Mouse (Mus musculus) limb, embryonic 13.5 days (tissue): ENCODE data around the gene Fgf22. TPM values are rescaled to one million over a fixed set of nuclear protein-coding genes. Genes with fewer than 3 reads are reported as not detected.

ENCODE experiments used
- ATAC-seq: fragments of 200-750 bp; cut with Nextera tagmentation; 2 replicates; pipeline ENCODE4 v1.8.0; 2017; ENCODE audit warnings: low read depth, moderate number of reproducible peaks, moderate TSS enrichment; ENCODE audit not compliant: low FRiP score
- H3K27ac ChIP-seq: fragments of 300-500 bp; sonication (generic); 2 replicates; pipeline ENCODE4 v1.5.1; 2015; ENCODE audit warnings: inconsistent platforms, mild to moderate bottlenecking, moderate library complexity
- H3K27me3 ChIP-seq: fragments of 300-500 bp; sonication (generic); 2 replicates; pipeline ENCODE4 v1.6.1; 2015; ENCODE audit warnings: mild to moderate bottlenecking, inconsistent platforms
- H3K36me3 ChIP-seq: fragments of 300-500 bp; sonication (generic); 2 replicates; pipeline ENCODE4 v1.6.1; 2015; ENCODE audit warnings: inconsistent platforms, mild to moderate bottlenecking, moderate library complexity
- H3K4me1 ChIP-seq: fragments of 300-500 bp; sonication (generic); 2 replicates; pipeline ENCODE4 v1.6.1; 2015; ENCODE audit warnings: inconsistent platforms
- H3K4me2 ChIP-seq: fragments of 300-500 bp; sonication (generic); replicated peaks from 2 replicates; pipeline ENCODE4 v1.6.1; 2015; ENCODE audit warnings: inconsistent platforms, mild to moderate bottlenecking, moderate library complexity
- H3K4me3 ChIP-seq: fragments of 300-500 bp; sonication (generic); 2 replicates; pipeline ENCODE4 v1.5.1; 2015; ENCODE audit warnings: moderate library complexity, mild to moderate bottlenecking, inconsistent platforms
- H3K9ac ChIP-seq: fragments of 300-500 bp; sonication (generic); 2 replicates; pipeline ENCODE4 v1.6.1; 2015; ENCODE audit warnings: mild to moderate bottlenecking, inconsistent platforms
- H3K9me3 ChIP-seq: fragments of 300-500 bp; sonication (generic); 2 replicates; pipeline ENCODE4 v1.6.1; 2016; ENCODE audit warnings: inconsistent platforms
- WGBS: fragments of 180-500 bp; shearing (Covaris S2); methylation state at CpG from one replicate; pipeline ENCODE4 v1.1.7; 2015; 5-methylcytosine and 5-hydroxymethylcytosine counted together
- polyA plus RNA-seq: library from polyadenylated mRNA; unstranded; fragments of >200 nt; fragmentation: Nextera tagmentation; extraction: Ambion mirVana; gene quantifications from 2 replicates; pipeline ENCODE4 v1.2.1, GENCODE M21; 2015

Gene Fgf22
- polyA plus RNA-seq, 1 experiment from 2014 or later: 0.34 TPM

DNA sequence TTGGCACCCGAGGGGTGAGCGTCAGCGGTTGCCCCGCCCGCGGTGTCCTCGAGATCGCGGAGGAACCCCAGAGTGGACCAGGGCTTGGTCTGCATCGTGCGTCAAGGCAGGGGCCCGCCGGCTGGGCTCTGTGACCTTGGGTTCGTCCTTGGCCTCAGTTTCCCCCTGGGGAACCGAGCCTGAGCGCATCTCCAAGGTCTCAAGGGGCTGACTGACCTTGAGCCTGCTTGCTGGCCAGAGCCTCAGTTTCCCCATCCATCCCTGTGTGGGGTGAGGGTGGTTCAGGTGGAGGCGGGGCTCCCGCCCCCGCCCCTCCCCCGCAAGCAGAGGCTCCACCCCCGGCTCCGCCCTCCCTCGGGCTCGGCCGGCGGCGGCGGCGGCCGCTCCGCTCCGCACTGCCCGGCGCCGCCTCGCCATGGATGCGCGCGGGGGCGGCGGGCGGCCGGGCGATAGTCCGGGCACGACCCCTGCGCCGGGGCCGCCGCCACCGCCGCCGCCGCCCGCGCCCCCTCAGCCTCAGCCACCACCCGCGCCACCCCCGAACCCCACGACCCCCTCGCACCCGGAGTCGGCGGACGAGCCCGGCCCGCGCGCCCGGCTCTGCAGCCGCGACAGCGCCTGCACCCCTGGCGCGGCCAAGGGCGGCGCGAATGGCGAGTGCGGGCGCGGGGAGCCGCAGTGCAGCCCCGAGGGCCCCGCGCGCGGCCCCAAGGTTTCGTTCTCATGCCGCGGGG is 38.5 kb upstream of the Fgf22 start, which contains the start of gene Hcn2:
Hcn2 (plus strand) TSS at position 381 of the 734 bp plus-strand sequence.
- H3K4me3 ChIP-seq: peak within 1 kb of the TSS; percentile 60
- no peak within 1 kb of the TSS for H3K27ac ChIP-seq
- 4% methylated on average over 37 of the region's 91 CpGs for WGBS
- H3K36me3 ChIP-seq: peaks cover 8% of the 10 kb centered on the region
- ATAC-seq: no peak
- no peaks in the 10 kb centered on the region for H3K9me3 ChIP-seq
- peaks cover 80% of the 10 kb centered on the region for H3K27me3 ChIP-seq
- peak within 1 kb of the TSS; percentile 95 for H3K4me2 ChIP-seq
- peak within 1 kb of the TSS; percentile 43 for H3K9ac ChIP-seq
- H3K4me1 ChIP-seq: peaks cover 19% of the 10 kb centered on the region

DNA sequence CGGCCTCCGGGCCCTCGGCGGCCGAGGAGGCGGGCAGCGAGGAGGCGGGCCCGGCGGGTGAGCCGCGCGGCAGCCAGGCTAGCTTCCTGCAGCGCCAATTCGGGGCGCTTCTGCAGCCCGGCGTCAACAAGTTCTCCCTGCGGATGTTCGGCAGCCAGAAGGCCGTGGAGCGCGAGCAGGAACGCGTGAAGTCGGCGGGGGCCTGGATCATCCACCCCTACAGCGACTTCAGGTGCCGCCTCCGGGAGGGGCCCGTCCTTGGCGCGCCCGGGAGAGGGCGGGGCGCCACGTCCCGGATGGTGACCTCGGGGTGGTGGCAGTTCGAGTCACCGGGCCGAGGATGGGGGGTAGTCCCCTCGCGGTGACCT is 37.9 kb upstream of the Fgf22 start:
- peak overlapping the region; percentile 95 for H3K4me2 ChIP-seq
- H3K9ac ChIP-seq: peak overlapping the region; percentile 43
- ATAC-seq: no peak; the same call in 1 of the 2 replicates
- under 1% methylated on average over 37 of the region's 44 CpGs for WGBS
- peak overlapping the region; percentile 60 for H3K4me3 ChIP-seq
- H3K27ac ChIP-seq: no peak overlapping the region
- peaks cover 80% of the 10 kb centered on the region for H3K27me3 ChIP-seq
- peaks cover 2% of the 10 kb centered on the region for H3K36me3 ChIP-seq
- peaks cover 19% of the 10 kb centered on the region for H3K4me1 ChIP-seq
- H3K9me3 ChIP-seq: no peaks in the 10 kb centered on the region

DNA sequence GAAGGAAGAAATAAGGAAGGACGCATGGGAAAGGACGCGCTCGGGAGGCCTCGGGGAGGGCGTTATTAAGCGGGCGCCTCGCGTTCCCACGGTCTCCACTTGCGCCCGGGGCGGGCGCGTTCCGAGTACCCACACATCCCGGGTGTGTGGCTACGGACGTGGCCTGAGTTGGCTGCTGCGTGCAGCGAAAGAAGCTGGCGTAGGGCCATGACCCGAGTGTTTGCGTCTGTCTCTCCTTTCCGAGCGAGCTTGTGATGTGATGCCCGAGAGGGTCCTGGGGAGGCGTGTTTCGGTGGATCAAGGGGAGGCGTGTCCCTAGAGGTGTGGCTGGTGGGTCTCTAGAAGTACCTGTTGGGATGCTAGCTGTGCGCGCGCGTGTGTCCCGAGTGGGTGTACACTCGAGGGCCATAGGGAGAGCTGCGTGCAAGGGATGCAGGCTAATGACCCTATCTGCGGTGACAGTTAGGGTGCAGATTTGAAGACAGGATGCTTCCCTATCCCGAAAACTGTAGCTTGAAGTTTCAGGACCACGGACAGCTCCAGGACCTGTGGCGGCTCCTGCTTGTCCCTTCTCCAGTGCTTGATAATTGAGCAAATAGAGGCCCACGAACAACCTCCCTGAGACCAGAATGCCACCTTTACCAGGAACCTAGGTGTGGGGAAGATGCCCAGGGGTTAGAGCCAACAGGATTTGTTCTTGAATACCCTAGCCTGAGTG is 37.1 kb upstream of the Fgf22 start:
- no peak for ATAC-seq
- Histone ChIP-seq H3K4me1 (peaks cover 19% of the 10 kb centered on the region), H3K9ac (no peak overlapping the region), H3K9me3 (no peaks in the 10 kb centered on the region), H3K27me3 (peaks cover 78% of the 10 kb centered on the region), H3K4me3 (peak overlapping the region; percentile 60), H3K36me3 (no peaks in the 10 kb centered on the region), H3K27ac (no peak overlapping the region), H3K4me2 (peak overlapping the region; percentile 95)
- WGBS: 6% methylated on average over 43 of the region's 43 CpGs

DNA sequence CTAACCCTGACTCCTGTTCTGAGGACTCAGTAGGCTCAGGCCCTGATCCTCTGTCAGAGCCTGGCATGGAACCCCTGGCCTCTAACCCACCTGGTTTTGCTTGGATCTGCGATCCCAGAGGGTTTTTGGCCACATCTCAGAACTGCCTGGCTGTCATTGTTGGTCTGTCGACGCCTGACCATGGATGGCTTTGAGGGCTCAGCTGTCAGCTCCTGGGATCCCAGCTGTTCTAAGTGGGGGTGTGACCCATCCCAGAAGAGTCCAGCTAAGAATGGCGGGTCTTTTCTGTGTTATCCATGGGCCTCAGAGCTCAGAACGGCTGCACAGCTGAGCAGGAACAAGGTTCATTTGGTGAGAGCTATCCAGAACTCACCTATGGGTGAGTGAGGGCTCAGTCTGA is 33.8 kb upstream of the Fgf22 start:
- no peak overlapping the region for H3K4me2 ChIP-seq
- peaks cover 18% of the 10 kb centered on the region for H3K4me1 ChIP-seq
- no peaks in the 10 kb centered on the region for H3K9me3 ChIP-seq
- 0 out of 2 replicates have a peak overlapping the region, but pooled peaks have one; percentile 4 for H3K9ac ChIP-seq
- H3K27me3 ChIP-seq: peaks cover 46% of the 10 kb centered on the region
- no peak overlapping the region for H3K4me3 ChIP-seq
- H3K36me3 ChIP-seq: no peaks in the 10 kb centered on the region
- ATAC-seq: no peak
- 69% methylated on average over 5 of the region's 5 CpGs for WGBS
- no peak overlapping the region for H3K27ac ChIP-seq

- no peaks in the 10 kb centered on the region for H3K36me3 ChIP-seq
- peaks cover 26% of the 10 kb centered on the region for H3K27me3 ChIP-seq
- no peak overlapping the region for H3K9ac ChIP-seq
- H3K27ac ChIP-seq: no peak overlapping the region
- ATAC-seq: no peak
- 73% methylated on average over 6 of the region's 6 CpGs for WGBS
- no peak overlapping the region for H3K4me2 ChIP-seq
- H3K9me3 ChIP-seq: no peaks in the 10 kb centered on the region
- no peaks in the 10 kb centered on the region for H3K4me1 ChIP-seq
- H3K4me3 ChIP-seq: no peak overlapping the region
Observed at GRCm38 (mm10) chr10:79723047-79723446, 31.8 kb upstream of the Fgf22 start.

DNA sequence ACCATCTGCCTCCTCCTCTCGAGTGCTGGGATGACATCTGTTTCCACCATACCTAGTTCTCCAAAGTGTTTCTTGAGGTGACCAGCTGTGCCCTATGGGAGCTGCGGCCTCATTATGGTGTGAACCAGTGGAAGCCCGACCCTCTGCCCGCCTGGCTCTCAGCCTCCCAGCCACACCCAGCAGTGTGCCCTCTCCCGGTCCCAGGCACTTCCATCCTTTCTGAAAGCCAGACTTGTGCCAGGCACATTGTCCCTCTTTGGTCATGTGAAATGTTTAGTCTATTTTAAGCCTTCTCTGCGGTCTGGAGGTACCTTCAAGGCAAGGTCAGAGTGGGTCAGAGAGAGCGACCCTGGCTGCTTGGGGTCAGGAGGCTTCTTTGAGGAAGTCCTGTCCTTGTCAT is 31.2 kb upstream of the Fgf22 start:
- H3K4me2 ChIP-seq: no peak overlapping the region
- no peaks in the 10 kb centered on the region for H3K9me3 ChIP-seq
- whole genome bisulfite sequencing: 78% methylated on average over 7 of the region's 7 CpGs
- no peak overlapping the region for H3K27ac ChIP-seq
- no peak for ATAC-seq
- no peak overlapping the region for H3K4me3 ChIP-seq
- H3K4me1 ChIP-seq: no peaks in the 10 kb centered on the region
- H3K27me3 ChIP-seq: peaks cover 20% of the 10 kb centered on the region
- no peaks in the 10 kb centered on the region for H3K36me3 ChIP-seq
- H3K9ac ChIP-seq: no peak overlapping the region

DNA sequence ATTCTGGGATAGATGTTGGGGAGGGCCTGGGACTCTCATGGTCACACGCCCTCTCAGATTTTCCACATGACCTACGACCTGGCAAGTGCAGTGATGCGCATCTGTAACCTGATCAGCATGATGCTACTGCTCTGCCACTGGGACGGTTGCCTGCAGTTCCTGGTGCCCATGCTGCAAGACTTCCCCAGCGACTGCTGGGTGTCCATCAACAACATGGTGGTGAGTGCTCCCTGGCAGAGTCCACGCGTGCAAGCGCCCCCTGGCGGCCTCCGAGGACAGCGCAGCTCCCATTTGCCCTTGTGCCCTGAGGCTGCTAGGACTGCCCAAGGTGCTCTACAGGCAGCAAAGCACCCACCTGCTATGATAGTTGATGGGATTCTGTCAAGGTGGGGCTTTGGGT is 28.8 kb upstream of the Fgf22 start:
- WGBS: 34% methylated on average over 11 of the region's 11 CpGs
- Histone ChIP-seq H3K4me3 (no peak overlapping the region), H3K9me3 (no peaks in the 10 kb centered on the region), H3K4me1 (no peaks in the 10 kb centered on the region), H3K36me3 (no peaks in the 10 kb centered on the region), H3K27me3 (no peaks in the 10 kb centered on the region), H3K4me2 (no peak overlapping the region), H3K27ac (no peak overlapping the region), H3K9ac (no peak overlapping the region)
- ATAC-seq: no peak

- H3K36me3 ChIP-seq: peaks cover 11% of the 10 kb centered on the region
- ATAC-seq: no peak
- 74% methylated on average over 28 of the region's 28 CpGs for WGBS
Observed at GRCm38 (mm10) chr10:79728323-79729249, 26.3 kb upstream of the Fgf22 start.

DNA sequence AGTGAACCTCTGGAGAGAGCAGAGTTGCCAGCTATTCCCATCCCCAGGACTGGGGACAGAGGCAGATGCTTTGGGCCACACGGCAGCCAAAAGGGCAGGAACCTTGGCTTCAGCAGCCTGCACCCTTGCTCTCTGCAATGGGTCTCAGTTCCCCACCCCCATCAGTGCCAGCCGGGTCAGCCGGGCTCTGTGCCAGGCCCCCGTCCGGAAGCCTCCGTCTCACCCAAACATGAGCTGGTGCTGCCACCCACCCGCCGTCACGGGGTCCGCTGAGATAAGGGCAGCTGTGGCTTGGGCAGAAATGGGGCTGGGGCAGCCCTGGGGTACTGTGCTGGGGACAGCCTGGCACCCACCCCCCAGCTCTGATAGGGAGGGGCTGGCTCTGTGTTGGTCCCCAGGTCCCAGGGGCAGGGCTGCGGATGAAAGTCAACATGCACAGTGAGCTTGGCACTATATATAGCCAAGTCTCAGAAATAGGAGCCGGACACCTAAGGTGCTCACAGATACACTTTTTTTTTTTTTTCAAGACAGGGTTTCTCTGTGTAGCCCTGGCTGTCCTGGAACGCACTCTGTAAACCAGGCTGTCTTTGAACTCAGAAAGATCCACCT is 25.4 kb upstream of the Fgf22 start:
- 0 out of 2 replicates have a peak, but pooled peaks cover 4% of the 10 kb centered on the region for H3K9me3 ChIP-seq
- H3K4me1 ChIP-seq: no peaks in the 10 kb centered on the region
- 87% methylated on average over 13 of the region's 13 CpGs for WGBS
- ATAC-seq: no peak
- H3K4me3 ChIP-seq: no peak overlapping the region
- no peaks in the 10 kb centered on the region for H3K27me3 ChIP-seq
- no peak overlapping the region for H3K27ac ChIP-seq
- peaks cover 20% of the 10 kb centered on the region for H3K36me3 ChIP-seq
- no peak overlapping the region for H3K4me2 ChIP-seq
- no peak overlapping the region for H3K9ac ChIP-seq

More at GRCm38 (mm10) chr10:79728323-79729249, 26.3 kb upstream of the Fgf22 start:
- H3K4me2 ChIP-seq: no peak overlapping the region
- H3K27ac ChIP-seq: no peak overlapping the region
- H3K9me3 ChIP-seq: 0 out of 2 replicates have a peak, but pooled peaks cover 4% of the 10 kb centered on the region
- H3K9ac ChIP-seq: no peak overlapping the region
- H3K4me1 ChIP-seq: no peaks in the 10 kb centered on the region
- no peaks in the 10 kb centered on the region for H3K27me3 ChIP-seq
- H3K4me3 ChIP-seq: no peak overlapping the region

DNA sequence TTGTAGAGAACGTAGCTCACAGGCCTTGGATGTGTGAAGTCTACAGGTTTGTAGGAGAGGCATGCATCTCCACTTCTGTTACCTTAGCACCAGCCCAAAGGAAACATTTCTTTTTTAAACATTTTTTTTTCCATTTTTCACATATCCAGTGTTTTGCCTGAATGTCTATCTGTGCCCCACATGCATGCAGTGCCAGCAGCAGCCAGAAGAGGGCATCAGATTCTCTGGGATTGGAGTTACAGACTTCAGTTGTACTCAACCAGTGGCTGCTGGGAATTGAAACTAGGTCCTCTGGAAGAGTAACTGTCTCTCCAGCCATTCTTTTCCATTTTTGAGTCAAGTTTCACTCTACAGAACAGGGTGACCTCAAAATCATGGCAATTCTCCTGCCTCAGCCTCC is 22.4 kb upstream of the Fgf22 start:
- Histone ChIP-seq H3K27ac (no peak overlapping the region), H3K9ac (no peak overlapping the region), H3K36me3 (peaks cover 50% of the 10 kb centered on the region), H3K4me1 (no peaks in the 10 kb centered on the region), H3K9me3 (peaks cover 32% of the 10 kb centered on the region), H3K4me3 (no peak overlapping the region), H3K4me2 (no peak overlapping the region), H3K27me3 (peaks cover 25% of the 10 kb centered on the region)
- 100% methylated on average over 1 of the region's 1 CpGs for WGBS
- no peak for ATAC-seq

DNA sequence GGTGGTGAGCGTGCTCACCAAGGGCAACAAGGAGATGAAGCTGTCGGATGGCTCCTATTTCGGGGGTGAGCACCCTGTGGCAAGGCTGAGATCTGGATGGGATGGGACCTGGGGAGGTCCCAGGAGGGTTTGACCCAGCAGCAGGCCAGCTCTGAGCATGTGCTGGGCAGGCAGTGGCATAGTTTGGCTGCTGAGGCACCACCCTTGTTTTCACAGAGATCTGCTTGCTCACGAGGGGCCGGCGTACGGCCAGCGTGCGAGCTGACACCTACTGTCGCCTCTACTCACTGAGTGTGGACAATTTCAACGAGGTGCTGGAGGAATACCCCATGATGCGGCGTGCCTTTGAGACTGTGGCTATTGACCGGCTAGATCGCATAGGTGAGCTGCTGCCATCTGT is 21.0 kb upstream of the Fgf22 start:
- H3K27ac ChIP-seq: no peak overlapping the region
- H3K36me3 ChIP-seq: peaks cover 64% of the 10 kb centered on the region
- no peak overlapping the region for H3K4me2 ChIP-seq
- H3K27me3 ChIP-seq: peaks cover 25% of the 10 kb centered on the region
- peaks cover 46% of the 10 kb centered on the region for H3K9me3 ChIP-seq
- H3K9ac ChIP-seq: no peak overlapping the region
- WGBS: 93% methylated on average over 15 of the region's 15 CpGs
- H3K4me1 ChIP-seq: no peaks in the 10 kb centered on the region
- no peak for ATAC-seq
- H3K4me3 ChIP-seq: no peak overlapping the region
